Mouse (Mus musculus) stomach, embryonic 14.5 days (tissue): ENCODE measurements around the gene Cdk15. TPM values are rescaled to one million over a fixed set of nuclear protein-coding genes. Genes with fewer than 3 reads are reported as not detected.

Experiments used
- ATAC-seq: fragments of 200-750 bp; cut with Nextera tagmentation; 2 replicates; pipeline ENCODE4 v1.8.0; 2017; ENCODE audit warnings: low read depth, moderate TSS enrichment; ENCODE audit not compliant: insufficient number of reproducible peaks, insufficient read depth, low FRiP score
- H3K27ac ChIP-seq: fragments of 300-500 bp; sonication (generic); 2 replicates; pipeline ENCODE4 v1.5.1; 2014; ENCODE audit warnings: mild to moderate bottlenecking, low read length, moderate library complexity, mixed read lengths
- H3K27me3 ChIP-seq: fragments of 300-500 bp; sonication (generic); 2 replicates; pipeline ENCODE4 v1.6.1; 2014; ENCODE audit warnings: low read length, control low read depth, mixed read lengths; ENCODE audit not compliant: control insufficient read depth, insufficient read depth
- H3K36me3 ChIP-seq: fragments of 300-500 bp; sonication (generic); 2 replicates; pipeline ENCODE4 v1.6.1; 2014; ENCODE audit warnings: mild to moderate bottlenecking, control low read depth, low read length, moderate library complexity, mixed read lengths; ENCODE audit not compliant: control insufficient read depth, insufficient read depth
- H3K4me1 ChIP-seq: fragments of 300-500 bp; sonication (generic); 2 replicates; pipeline ENCODE4 v1.6.1; 2014; ENCODE audit warnings: low read length, control low read depth, mixed read lengths; ENCODE audit not compliant: control insufficient read depth, insufficient read depth
- H3K4me2 ChIP-seq: fragments of 300-500 bp; sonication (generic); replicated peaks from 2 replicates; pipeline ENCODE4 v1.6.1; 2014; ENCODE audit warnings: low read depth, low read length, control low read depth
- H3K4me3 ChIP-seq: fragments of 300-500 bp; sonication (generic); 2 replicates; pipeline ENCODE4 v1.5.1; 2014; ENCODE audit warnings: low read depth, low read length, control low read depth
- H3K9ac ChIP-seq: fragments of 300-500 bp; sonication (generic); replicated peaks from 2 replicates; pipeline ENCODE4 v1.6.1; 2014; ENCODE audit warnings: low read depth, mild to moderate bottlenecking, control low read depth, low read length, moderate library complexity, mixed read lengths
- H3K9me3 ChIP-seq: fragments of 300-500 bp; sonication (generic); 2 replicates; pipeline ENCODE4 v1.6.1; 2016; ENCODE audit warnings: low read depth, low read length, control low read depth; ENCODE audit not compliant: control insufficient read depth
- WGBS: fragments of 180-500 bp; shearing (Covaris S2); extraction: QIAGEN DNeasy Blood & Tissue Kit; methylation state at CpG from one replicate; pipeline ENCODE4 v1.1.7; 2014; 5-methylcytosine and 5-hydroxymethylcytosine counted together
- polyA plus RNA-seq: library from polyadenylated mRNA; unstranded; fragments of >200 nt; fragmentation: Nextera tagmentation; extraction: Ambion mirVana; gene quantifications from 2 replicates; pipeline ENCODE4 v1.2.1, GENCODE M21; 2014

Gene Cdk15
- not detected in 2 replicates for polyA plus RNA-seq

DNA sequence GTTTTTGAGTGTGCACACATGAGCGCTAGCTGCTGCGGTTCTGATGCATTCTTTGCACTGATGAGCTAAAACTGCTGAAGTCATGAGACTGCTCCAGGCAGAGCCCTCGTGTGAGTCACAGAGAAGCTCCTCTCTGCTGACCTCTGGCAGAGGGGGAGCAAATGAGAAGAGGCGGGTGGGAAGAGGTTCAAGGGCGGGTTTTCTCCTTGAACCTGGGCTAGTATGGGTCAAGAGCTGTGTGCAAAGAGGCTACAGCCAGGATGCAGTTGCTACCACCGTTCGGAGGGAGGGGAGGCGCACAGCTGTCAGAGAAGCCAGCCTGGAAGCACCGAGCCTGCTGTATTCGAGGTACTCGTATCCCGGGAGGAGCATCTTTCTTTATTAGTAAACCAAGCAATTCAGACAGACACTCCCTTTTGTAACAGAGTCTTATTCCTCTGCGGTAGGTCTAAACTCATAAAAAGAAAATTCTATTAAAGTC lies at the start of gene Cdk15:
Gene Cdk15 (plus strand): TSS at position 156 of the 481 bp plus-strand sequence.
- WGBS, result 20% methylated on average over 13 of the region's 13 CpGs
- H3K27ac ChIP-seq, result no peak within 1 kb of the TSS
- H3K4me3 ChIP-seq, result no peak within 1 kb of the TSS
- 0 out of 2 replicates have a peak, but pooled peaks cover 2% of the 10 kb centered on the region for H3K4me1 ChIP-seq
- no peak within 1 kb of the TSS for H3K4me2 ChIP-seq
- no peaks in the 10 kb centered on the region for H3K27me3 ChIP-seq
- H3K9me3 ChIP-seq, result no peaks in the 10 kb centered on the region
- no peaks in the 10 kb centered on the region for H3K36me3 ChIP-seq
- no peak within 1 kb of the TSS for H3K9ac ChIP-seq
- ATAC-seq, result no peak

DNA sequence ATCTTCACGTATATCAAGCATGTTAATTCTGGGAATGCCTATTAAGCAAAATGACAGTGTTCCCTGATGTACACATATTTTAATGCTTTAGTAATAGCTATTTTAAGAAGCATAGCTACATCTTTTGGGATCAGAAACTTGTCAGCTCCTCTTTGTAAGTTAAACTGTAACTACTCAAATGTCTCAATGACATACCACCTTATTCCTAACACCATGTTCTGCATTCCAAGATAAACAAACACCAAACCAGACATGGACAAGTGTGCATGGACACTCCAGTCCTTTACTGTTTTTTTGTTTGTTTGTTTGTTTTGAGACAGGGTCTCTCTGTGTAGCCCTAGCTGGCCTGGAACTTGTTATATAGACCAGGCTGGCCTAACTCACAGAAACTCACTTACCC lies 48.4 kb upstream of the Cdk15 start:
- no peak overlapping the region for H3K9ac ChIP-seq
- 91% methylated on average over 1 of the region's 1 CpGs for WGBS
- H3K4me1 ChIP-seq, result no peaks in the 10 kb centered on the region
- H3K4me3 ChIP-seq, result no peak overlapping the region
- H3K9me3 ChIP-seq, result no peaks in the 10 kb centered on the region
- H3K36me3 ChIP-seq, result no peaks in the 10 kb centered on the region
- no peak overlapping the region for H3K27ac ChIP-seq
- H3K27me3 ChIP-seq, result no peaks in the 10 kb centered on the region
- H3K4me2 ChIP-seq, result no peak overlapping the region
- ATAC-seq, result no peak

DNA sequence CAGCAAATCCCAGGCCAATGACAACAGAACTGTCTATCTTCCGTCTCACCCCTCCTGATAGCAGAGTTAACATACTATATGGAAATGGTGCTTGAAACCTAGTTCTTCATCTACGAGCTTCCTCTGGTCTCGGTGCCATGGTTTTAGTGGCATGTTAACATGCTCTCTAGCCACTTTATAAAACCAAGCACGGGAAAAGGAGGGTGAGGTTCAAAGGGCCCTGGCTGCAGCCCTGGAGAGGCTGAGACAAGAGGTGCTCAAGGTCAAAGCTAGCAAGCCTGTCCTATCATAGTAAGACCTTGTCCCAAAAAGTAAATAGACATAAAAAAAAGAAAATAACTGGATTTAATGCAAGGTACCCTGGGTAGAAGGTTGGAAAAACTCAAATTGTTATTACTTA lies 45.1 kb upstream of the Cdk15 start:
- no peak for ATAC-seq
- no peak overlapping the region for H3K27ac ChIP-seq
- WGBS, result 77% methylated on average over 4 of the region's 4 CpGs

DNA sequence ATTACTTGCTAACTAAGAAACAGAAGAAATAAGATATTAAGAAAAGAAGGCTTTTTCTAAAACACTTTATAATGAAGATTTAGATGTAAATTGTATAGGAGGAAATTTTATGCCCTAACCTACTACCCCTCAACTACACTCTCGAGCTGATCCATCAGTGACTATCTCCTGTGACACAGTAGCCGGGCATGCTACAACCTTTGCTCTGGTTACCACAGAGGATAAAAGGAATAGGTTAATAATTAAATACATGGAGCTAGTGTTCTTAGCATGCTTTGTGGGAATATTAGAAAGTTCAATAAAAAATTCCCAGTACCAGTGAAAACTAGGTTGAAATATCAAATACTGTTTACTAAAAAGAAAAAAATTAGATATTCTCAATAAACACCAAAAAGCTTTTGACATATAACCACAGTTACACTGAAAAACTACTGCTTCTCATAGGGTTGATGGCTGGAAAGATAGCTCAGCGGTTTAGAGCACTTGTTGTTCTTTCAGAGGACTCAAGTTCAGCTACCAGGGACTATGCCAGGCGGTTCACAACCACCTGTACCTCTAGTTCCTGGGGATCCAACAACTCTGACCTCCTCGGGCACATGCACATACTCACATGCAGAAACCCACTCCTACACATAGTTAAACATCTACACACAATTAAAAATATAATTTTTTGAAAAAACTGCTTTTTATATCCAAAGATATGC lies 44.5 kb upstream of the Cdk15 start:
- 66% methylated on average over 5 of the region's 5 CpGs for WGBS
- H3K27ac ChIP-seq, result peak overlapping the region; percentile 55; the same call in 1 of the 2 replicates
- 0 out of 2 replicates have a peak, but pooled peaks cover 5% of the 10 kb centered on the region for H3K36me3 ChIP-seq
- peak; percentile 71; the same call in 1 of the 2 replicates for ATAC-seq
- no peak overlapping the region for H3K4me2 ChIP-seq
- H3K4me1 ChIP-seq, result no peaks in the 10 kb centered on the region
- H3K9me3 ChIP-seq, result no peaks in the 10 kb centered on the region
- H3K4me3 ChIP-seq, result no peak overlapping the region
- H3K27me3 ChIP-seq, result no peaks in the 10 kb centered on the region
- H3K9ac ChIP-seq, result no peak overlapping the region

More for the DNA sequence above, 45.1 kb upstream of the Cdk15 start:
- Histone ChIP-seq H3K4me2 (no peak overlapping the region), H3K36me3 (0 out of 2 replicates have a peak, but pooled peaks cover 5% of the 10 kb centered on the region), H3K4me3 (no peak overlapping the region), H3K4me1 (no peaks in the 10 kb centered on the region), H3K9ac (no peak overlapping the region), H3K27me3 (no peaks in the 10 kb centered on the region), H3K9me3 (no peaks in the 10 kb centered on the region)

DNA sequence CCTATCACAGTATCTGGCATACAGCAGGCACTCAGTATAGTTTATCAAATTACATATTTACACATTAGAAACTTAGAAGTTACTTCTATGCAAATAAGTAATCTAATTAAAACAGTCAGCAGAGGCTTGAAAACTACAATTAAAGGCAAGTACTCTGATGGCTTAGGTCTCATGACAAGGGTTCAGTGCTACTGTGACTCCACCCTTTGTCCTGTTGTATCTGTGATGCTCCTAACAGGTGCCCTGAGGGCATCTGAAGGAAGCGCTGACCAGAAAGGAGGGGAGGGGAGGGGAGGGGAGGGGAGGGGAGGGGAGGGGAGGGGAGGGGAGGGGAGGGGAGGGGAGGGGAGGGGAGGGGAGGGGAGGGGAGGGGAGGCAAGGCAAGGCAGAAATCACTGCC lies 43.8 kb upstream of the Cdk15 start:
- Histone ChIP-seq H3K36me3 (0 out of 2 replicates have a peak, but pooled peaks cover 5% of the 10 kb centered on the region), H3K27me3 (no peaks in the 10 kb centered on the region), H3K4me3 (no peak overlapping the region), H3K27ac (peak overlapping the region; percentile 55; the same call in 1 of the 2 replicates), H3K4me2 (no peak overlapping the region), H3K4me1 (no peaks in the 10 kb centered on the region), H3K9ac (no peak overlapping the region), H3K9me3 (no peaks in the 10 kb centered on the region)
- no CpG with 5 or more reads among the region's 1 CpGs for WGBS
- no peak for ATAC-seq

DNA sequence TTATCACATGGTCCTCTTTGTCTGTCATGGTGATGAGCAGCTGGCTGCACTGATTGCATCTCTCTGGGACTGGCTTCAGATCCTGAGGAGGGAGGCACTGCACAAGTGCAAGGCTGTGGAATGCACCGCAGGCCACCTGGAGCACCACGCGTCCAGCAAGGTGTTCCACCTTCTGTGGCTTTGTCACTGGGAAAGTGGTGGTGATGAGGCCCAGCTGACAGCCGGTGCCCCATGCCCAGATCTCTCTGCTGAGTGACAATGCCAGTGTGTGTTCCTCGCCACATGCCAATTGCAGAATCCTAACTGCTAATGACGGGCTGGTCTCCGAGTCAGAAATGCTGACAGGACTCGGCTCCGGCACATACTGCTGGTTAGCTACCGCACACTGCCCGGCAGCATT lies 41.3 kb upstream of the Cdk15 start:
- no peak overlapping the region for H3K27ac ChIP-seq
- no peaks in the 10 kb centered on the region for H3K27me3 ChIP-seq
- WGBS, result 95% methylated on average over 11 of the region's 11 CpGs
- ATAC-seq, result no peak
- H3K36me3 ChIP-seq, result 0 out of 2 replicates have a peak, but pooled peaks cover 5% of the 10 kb centered on the region
- H3K4me2 ChIP-seq, result no peak overlapping the region
- H3K4me3 ChIP-seq, result no peak overlapping the region
- no peak overlapping the region for H3K9ac ChIP-seq
- H3K9me3 ChIP-seq, result no peaks in the 10 kb centered on the region
- no peaks in the 10 kb centered on the region for H3K4me1 ChIP-seq

DNA sequence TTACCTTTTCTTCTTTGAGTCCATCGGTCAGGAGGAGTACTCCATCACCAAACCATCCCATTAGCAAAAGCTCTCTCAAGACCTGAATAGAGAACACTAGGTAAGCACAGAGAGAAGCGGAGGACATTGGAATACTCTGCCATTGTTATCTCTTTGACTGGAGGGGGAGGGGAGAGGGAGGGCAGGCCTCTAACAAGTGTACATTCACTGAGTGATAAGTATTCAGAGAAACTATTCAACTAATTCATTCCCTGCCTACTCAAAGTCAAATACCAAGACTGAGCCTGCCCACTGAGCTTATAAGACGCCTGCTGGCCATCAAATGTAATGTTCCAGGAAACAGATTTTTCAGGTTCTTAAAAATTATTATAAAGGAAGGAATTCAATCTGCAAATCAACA lies 36.3 kb upstream of the Cdk15 start:
- Histone ChIP-seq H3K9ac (no peak overlapping the region), H3K9me3 (no peaks in the 10 kb centered on the region), H3K4me1 (no peaks in the 10 kb centered on the region), H3K4me2 (no peak overlapping the region), H3K36me3 (0 out of 2 replicates have a peak, but pooled peaks cover under 1% of the 10 kb centered on the region), H3K4me3 (no peak overlapping the region), H3K27ac (no peak overlapping the region), H3K27me3 (no peaks in the 10 kb centered on the region)
- no peak for ATAC-seq
- WGBS, result 80% methylated on average over 3 of the region's 3 CpGs

DNA sequence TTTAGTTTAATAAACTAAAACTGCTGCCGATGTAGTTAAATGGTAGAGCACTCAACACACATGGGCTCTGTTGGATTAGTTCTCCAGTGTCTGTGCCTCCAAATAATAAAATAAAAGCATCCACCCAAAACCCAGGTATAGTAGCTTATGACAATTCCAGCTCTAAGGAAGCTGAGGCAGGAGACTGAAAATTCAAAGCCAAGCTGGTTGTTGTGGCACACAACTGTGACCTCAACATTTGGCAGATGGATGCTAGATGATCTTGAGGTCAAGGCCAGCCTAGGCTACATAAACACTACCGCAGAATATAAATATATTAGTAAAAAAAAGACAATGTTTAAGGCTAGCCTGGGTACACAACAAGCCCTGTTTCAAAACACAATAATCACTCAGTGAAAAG lies 35.1 kb upstream of the Cdk15 start:
- Histone ChIP-seq H3K27ac (no peak overlapping the region), H3K4me2 (no peak overlapping the region), H3K9me3 (no peaks in the 10 kb centered on the region), H3K27me3 (no peaks in the 10 kb centered on the region), H3K4me1 (no peaks in the 10 kb centered on the region), H3K9ac (no peak overlapping the region), H3K36me3 (no peaks in the 10 kb centered on the region), H3K4me3 (no peak overlapping the region)
- ATAC-seq, result no peak
- WGBS, result 71% methylated on average over 2 of the region's 2 CpGs
